Mouse (Mus musculus): Measurements from ENCODE around the gene Dlk2. TPM values are rescaled to one million over a fixed set of nuclear protein-coding genes. Genes with fewer than 3 reads are reported as not detected.

The Dlk2 gene
- polyA plus RNA-seq, 1 experiment from 2014 or later: 5.5 TPM

- ATAC-seq (ENCODE audit: insufficient number of reproducible peaks, insufficient read depth, low FRiP score, low TSS enrichment): no peak
- H3K4me2 ChIP-seq (replicated peaks): no peak overlapping the region
- 75% methylated on average over 6 of the region's 6 CpGs for WGBS
- H3K36me3 ChIP-seq: peaks cover 45% of the 10 kb centered on the region
- no peak overlapping the region for H3K4me3 ChIP-seq
- H3K9ac ChIP-seq: no peak overlapping the region; the same call in 1 of the 2 replicates
- peaks cover 36% of the 10 kb centered on the region for H3K4me1 ChIP-seq
- no peak overlapping the region for H3K27ac ChIP-seq
- no peaks in the 10 kb centered on the region for H3K27me3 ChIP-seq
- no peaks in the 10 kb centered on the region for H3K9me3 ChIP-seq
Measured at GRCm38 (mm10) chr17:46275034-46275433, 22.2 kb upstream of the Dlk2 start.

GRCm38 (mm10) chr17:46275506-46275905 lies 21.7 kb upstream of the Dlk2 start:
- 95% methylated on average over 10 of the region's 10 CpGs for WGBS
- H3K9ac ChIP-seq: no peak overlapping the region
- no peaks in the 10 kb centered on the region for H3K9me3 ChIP-seq
- H3K27me3 ChIP-seq: no peaks in the 10 kb centered on the region
- H3K36me3 ChIP-seq: peaks cover 45% of the 10 kb centered on the region
- ATAC-seq (ENCODE audit: insufficient number of reproducible peaks, insufficient read depth, low FRiP score, low TSS enrichment): no peak
- H3K27ac ChIP-seq: no peak overlapping the region
- no peak overlapping the region for H3K4me2 ChIP-seq (replicated peaks)
- H3K4me3 ChIP-seq: no peak overlapping the region
- H3K4me1 ChIP-seq: peaks cover 38% of the 10 kb centered on the region

DNA sequence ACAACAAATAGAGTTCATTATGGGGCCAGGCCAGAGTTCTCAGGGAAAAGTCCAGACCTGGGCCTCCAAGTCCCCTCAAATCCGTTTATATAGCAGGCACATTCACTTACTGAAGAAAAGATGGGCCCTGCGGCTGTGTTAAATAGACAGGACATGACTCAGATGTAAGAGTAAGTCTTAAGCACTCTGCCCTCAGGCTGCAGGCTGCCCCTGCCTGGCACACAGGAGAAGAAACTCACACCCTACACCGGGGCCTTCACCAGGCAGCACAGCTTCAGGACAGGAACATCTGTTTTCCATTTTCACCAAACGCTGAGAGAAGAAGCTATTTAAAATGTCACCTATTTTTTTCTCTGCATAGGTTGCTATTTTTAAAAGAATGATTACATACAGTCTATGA lies 19.6 kb upstream of the Dlk2 start:
- Histone ChIP-seq H3K4me2 (replicated peaks) (peak overlapping the region; percentile 10), H3K9ac (no peak overlapping the region), H3K4me1 (peaks cover 57% of the 10 kb centered on the region), H3K27ac (peak overlapping the region; percentile 72), H3K27me3 (no peaks in the 10 kb centered on the region), H3K4me3 (no peak overlapping the region), H3K9me3 (no peaks in the 10 kb centered on the region), H3K36me3 (peaks cover 30% of the 10 kb centered on the region)
- 19% methylated on average over 4 of the region's 4 CpGs for WGBS
- no peak for ATAC-seq (ENCODE audit: insufficient number of reproducible peaks, insufficient read depth, low FRiP score, low TSS enrichment)

- peaks cover 26% of the 10 kb centered on the region for H3K36me3 ChIP-seq
- H3K4me1 ChIP-seq: peaks cover 58% of the 10 kb centered on the region
- ATAC-seq (ENCODE audit: insufficient number of reproducible peaks, insufficient read depth, low FRiP score, low TSS enrichment): no peak
- no peaks in the 10 kb centered on the region for H3K9me3 ChIP-seq
- no peak overlapping the region for H3K9ac ChIP-seq
- peak overlapping the region; percentile 86 for H3K27ac ChIP-seq
- H3K4me3 ChIP-seq: no peak overlapping the region
- WGBS: 57% methylated on average over 12 of the region's 12 CpGs
- no peaks in the 10 kb centered on the region for H3K27me3 ChIP-seq
- H3K4me2 ChIP-seq (replicated peaks): peak overlapping the region; percentile 22; the same call in 1 of the 2 replicates
Measured at GRCm38 (mm10) chr17:46278011-46278765, 19.0 kb upstream of the Dlk2 start.

DNA sequence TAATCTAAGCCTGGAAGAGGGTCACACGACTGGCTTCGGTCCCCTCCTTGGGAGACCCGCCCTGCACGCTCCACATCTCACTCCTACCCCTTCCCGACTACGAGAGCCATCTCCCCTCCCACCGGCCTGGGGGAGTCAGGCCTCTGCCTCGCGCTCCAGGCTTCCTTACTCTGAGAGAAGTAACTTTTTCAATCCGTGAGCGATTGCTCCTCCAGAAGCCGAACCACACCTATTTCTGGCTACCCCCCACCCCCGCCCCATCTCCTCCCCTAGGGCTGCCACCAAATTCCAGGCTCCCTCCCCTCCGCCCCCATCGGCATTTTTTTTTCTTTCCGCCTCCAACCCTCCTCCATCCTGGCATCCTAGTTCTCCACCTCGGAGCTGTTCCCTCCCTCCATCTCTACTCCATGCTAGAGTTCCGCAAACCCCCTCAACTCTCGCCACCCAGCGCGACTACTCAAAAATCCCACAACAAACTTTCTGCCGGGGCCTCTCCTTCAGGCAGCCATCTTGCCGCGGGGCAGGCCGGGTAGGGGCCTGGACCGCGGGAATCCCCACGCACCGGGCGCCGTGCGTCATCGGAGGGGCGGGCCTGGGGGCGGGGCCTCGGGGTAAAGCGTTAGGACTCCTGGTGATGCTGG lies 14.6 kb upstream of the Dlk2 start, which contains the start of gene Tjap1:
Gene Tjap1, minus strand, starts transcription at position 544 of the 641 bp plus-strand sequence.
- Histone ChIP-seq H3K36me3 (peaks cover 14% of the 10 kb centered on the region), H3K9ac (peak within 1 kb of the TSS; percentile 79), H3K27me3 (no peaks in the 10 kb centered on the region), H3K4me1 (peaks cover 45% of the 10 kb centered on the region), H3K27ac (peak within 1 kb of the TSS; percentile 92), H3K9me3 (no peaks in the 10 kb centered on the region), H3K4me3 (peak within 1 kb of the TSS; percentile 77), H3K4me2 (replicated peaks) (peak within 1 kb of the TSS; percentile 88)
- under 1% methylated on average over 37 of the region's 37 CpGs for WGBS
- peak; percentile 86 for ATAC-seq (ENCODE audit: insufficient number of reproducible peaks, insufficient read depth, low FRiP score, low TSS enrichment)

- Histone ChIP-seq H3K4me2 (replicated peaks) (peak overlapping the region; percentile 88), H3K9me3 (no peaks in the 10 kb centered on the region), H3K9ac (0 out of 2 replicates have a peak overlapping the region, but pooled peaks have one; percentile 0), H3K27ac (peak overlapping the region; percentile 92), H3K27me3 (no peaks in the 10 kb centered on the region), H3K4me3 (peak overlapping the region; percentile 77), H3K4me1 (peaks cover 46% of the 10 kb centered on the region), H3K36me3 (peaks cover 14% of the 10 kb centered on the region)
- peak; percentile 2; the same call in 1 of the 2 replicates for ATAC-seq (ENCODE audit: insufficient number of reproducible peaks, insufficient read depth, low FRiP score, low TSS enrichment)
- WGBS: 24% methylated on average over 9 of the region's 9 CpGs
Measured at GRCm38 (mm10) chr17:46283140-46283539, 14.1 kb upstream of the Dlk2 start.

- no peak overlapping the region for H3K4me2 ChIP-seq (replicated peaks)
- H3K9me3 ChIP-seq: no peaks in the 10 kb centered on the region
- no peaks in the 10 kb centered on the region for H3K27me3 ChIP-seq
- ATAC-seq (ENCODE audit: insufficient number of reproducible peaks, insufficient read depth, low FRiP score, low TSS enrichment): no peak
- H3K27ac ChIP-seq: no peak overlapping the region
- no peak overlapping the region for H3K9ac ChIP-seq
- H3K4me3 ChIP-seq: no peak overlapping the region
- 84% methylated on average over 8 of the region's 8 CpGs for WGBS
- H3K36me3 ChIP-seq: peaks cover 14% of the 10 kb centered on the region
- peaks cover 43% of the 10 kb centered on the region for H3K4me1 ChIP-seq
Measured at GRCm38 (mm10) chr17:46283911-46284310, 13.3 kb upstream of the Dlk2 start.

DNA sequence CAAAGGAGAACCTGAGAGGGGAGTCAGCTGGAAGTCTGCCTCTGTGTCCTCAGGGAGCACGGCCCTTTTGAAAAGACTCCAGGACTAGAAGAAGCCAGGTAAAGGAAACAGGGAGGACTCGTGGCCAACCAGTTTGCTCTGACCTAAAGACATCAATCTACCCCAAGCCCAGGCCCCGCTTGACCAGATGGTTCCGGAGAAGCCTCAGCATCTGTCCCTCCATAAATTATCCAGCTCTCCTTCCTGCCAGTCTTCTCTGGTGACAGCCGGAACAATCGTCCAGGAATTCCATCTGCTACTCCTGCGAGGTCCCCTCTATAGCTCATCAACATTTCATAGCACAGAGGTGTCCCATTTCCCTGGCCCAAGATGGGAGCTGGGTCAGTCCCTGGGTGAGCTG lies 12.6 kb upstream of the Dlk2 start:
- H3K9ac ChIP-seq: no peak overlapping the region
- no peak for ATAC-seq (ENCODE audit: insufficient number of reproducible peaks, insufficient read depth, low FRiP score, low TSS enrichment)
- H3K9me3 ChIP-seq: no peaks in the 10 kb centered on the region
- H3K36me3 ChIP-seq: peaks cover 10% of the 10 kb centered on the region
- H3K4me2 ChIP-seq (replicated peaks): no peak overlapping the region
- H3K27me3 ChIP-seq: no peaks in the 10 kb centered on the region
- H3K4me3 ChIP-seq: no peak overlapping the region
- H3K27ac ChIP-seq: no peak overlapping the region
- peaks cover 39% of the 10 kb centered on the region for H3K4me1 ChIP-seq
- WGBS: 56% methylated on average over 7 of the region's 7 CpGs

- 68% methylated on average over 6 of the region's 6 CpGs for WGBS
- Histone ChIP-seq H3K36me3 (peaks cover 4% of the 10 kb centered on the region; the same call in 1 of the 2 replicates), H3K27ac (no peak overlapping the region), H3K4me3 (no peak overlapping the region), H3K27me3 (no peaks in the 10 kb centered on the region), H3K4me1 (peaks cover 39% of the 10 kb centered on the region), H3K4me2 (replicated peaks) (no peak overlapping the region), H3K9me3 (no peaks in the 10 kb centered on the region), H3K9ac (no peak overlapping the region)
- ATAC-seq (ENCODE audit: insufficient number of reproducible peaks, insufficient read depth, low FRiP score, low TSS enrichment): no peak
Measured at GRCm38 (mm10) chr17:46285407-46285806, 11.8 kb upstream of the Dlk2 start.

- Histone ChIP-seq H3K27ac (peak overlapping the region; percentile 75), H3K27me3 (no peaks in the 10 kb centered on the region; the same call in 1 of the 2 replicates), H3K9me3 (no peaks in the 10 kb centered on the region), H3K4me1 (peaks cover 19% of the 10 kb centered on the region), H3K4me2 (replicated peaks) (peak overlapping the region; percentile 23), H3K4me3 (peak overlapping the region; percentile 6; the same call in 1 of the 2 replicates), H3K36me3 (no peaks in the 10 kb centered on the region), H3K9ac (no peak overlapping the region)
- WGBS: 37% methylated on average over 11 of the region's 11 CpGs
- ATAC-seq (ENCODE audit: insufficient number of reproducible peaks, insufficient read depth, low FRiP score, low TSS enrichment): peak; percentile 52; the same call in 1 of the 2 replicates
Measured at GRCm38 (mm10) chr17:46287678-46288095, 9.5 kb upstream of the Dlk2 start.

GRCm38 (mm10) chr17:46296601-46297000 lies 620 bp upstream of the Dlk2 start:
- ATAC-seq (ENCODE audit: insufficient number of reproducible peaks, insufficient read depth, low FRiP score, low TSS enrichment): no peak
- Histone ChIP-seq H3K36me3 (no peaks in the 10 kb centered on the region), H3K9me3 (no peaks in the 10 kb centered on the region), H3K4me2 (replicated peaks) (no peak overlapping the region), H3K9ac (no peak overlapping the region), H3K4me1 (peaks cover 12% of the 10 kb centered on the region; the same call in 1 of the 2 replicates), H3K27me3 (peaks cover 70% of the 10 kb centered on the region), H3K4me3 (no peak overlapping the region), H3K27ac (no peak overlapping the region)
- 50% methylated on average over 6 of the region's 6 CpGs for WGBS

- H3K4me2 ChIP-seq (replicated peaks): peak overlapping the region; percentile 100
- H3K9me3 ChIP-seq: no peaks in the 10 kb centered on the region
- no peaks in the 10 kb centered on the region for H3K36me3 ChIP-seq
- no peak for ATAC-seq (ENCODE audit: insufficient number of reproducible peaks, insufficient read depth, low FRiP score, low TSS enrichment)
- peak overlapping the region; percentile 66 for H3K9ac ChIP-seq
- peaks cover 12% of the 10 kb centered on the region; the same call in 1 of the 2 replicates for H3K4me1 ChIP-seq
- 9% methylated on average over 6 of the region's 6 CpGs for WGBS
- H3K27me3 ChIP-seq: peaks cover 70% of the 10 kb centered on the region
- peak overlapping the region; percentile 59 for H3K4me3 ChIP-seq
- no peak overlapping the region for H3K27ac ChIP-seq
Measured at GRCm38 (mm10) chr17:46297028-46297363, 225 bp upstream of the Dlk2 start.
